Mouse (Mus musculus): ENCODE measurements at regions not wholly inside any gene's neighbourhood (a gene's known extent, or its start where the extent isn't known, plus 50 kb on each side); places are given as distances from the start of the nearest gene placed in this dataset.

- no peak for ATAC-seq (replicated peaks; ENCODE audit: low FRiP score, poor library complexity, severe bottlenecking)
Measured at GRCm38 (mm10) chr15:42277247-42277646, 2143.1 kb downstream of the 9330182O14Rik start.

DNA sequence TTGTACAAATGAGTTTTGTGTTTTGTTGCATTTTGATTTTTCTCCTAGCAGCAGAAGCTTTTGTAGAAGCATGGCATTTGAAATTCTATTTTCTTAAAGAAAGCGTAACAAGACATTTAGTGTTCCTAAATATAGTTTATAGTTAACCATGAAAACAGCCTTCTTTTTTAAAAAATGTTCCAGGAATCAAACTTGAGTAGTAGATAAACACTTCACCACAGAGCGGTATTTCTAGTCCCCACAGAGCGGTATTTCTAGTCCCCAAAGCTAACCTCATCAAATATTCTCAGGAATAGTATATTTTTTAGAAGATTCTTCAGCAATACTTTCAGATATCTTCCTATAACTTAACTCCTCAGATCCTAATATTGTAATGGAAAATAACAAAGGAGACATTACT is 2146.6 kb downstream of the 9330182O14Rik start:
- ATAC-seq (replicated peaks; ENCODE audit: low FRiP score, poor library complexity, severe bottlenecking), result no peak

DNA sequence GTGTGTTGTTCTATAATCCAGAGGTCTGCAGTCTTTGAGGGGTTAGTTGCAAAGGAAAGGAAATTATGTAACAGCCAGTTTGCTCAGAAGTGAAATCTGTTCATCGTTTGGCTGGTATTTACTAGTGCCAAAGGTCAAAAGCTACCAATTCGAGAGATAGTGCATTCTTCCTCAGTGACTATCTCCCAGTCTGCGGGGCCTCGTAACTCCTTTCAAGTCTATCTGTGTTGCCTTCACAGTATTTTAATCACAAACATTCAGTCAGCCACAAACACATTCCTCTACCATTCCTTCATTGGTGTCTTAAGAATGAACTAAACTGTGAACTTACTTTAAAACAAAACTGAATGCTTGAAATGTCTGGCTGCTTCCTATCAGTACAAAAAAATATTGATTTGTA is 2162.2 kb downstream of the 9330182O14Rik start:
- ATAC-seq (replicated peaks; ENCODE audit: low FRiP score, poor library complexity, severe bottlenecking), result no peak

GRCm38 (mm10) chr15:42297430-42297829 is 2163.3 kb downstream of the 9330182O14Rik start:
- no peak for ATAC-seq (replicated peaks; ENCODE audit: low FRiP score, poor library complexity, severe bottlenecking)

DNA sequence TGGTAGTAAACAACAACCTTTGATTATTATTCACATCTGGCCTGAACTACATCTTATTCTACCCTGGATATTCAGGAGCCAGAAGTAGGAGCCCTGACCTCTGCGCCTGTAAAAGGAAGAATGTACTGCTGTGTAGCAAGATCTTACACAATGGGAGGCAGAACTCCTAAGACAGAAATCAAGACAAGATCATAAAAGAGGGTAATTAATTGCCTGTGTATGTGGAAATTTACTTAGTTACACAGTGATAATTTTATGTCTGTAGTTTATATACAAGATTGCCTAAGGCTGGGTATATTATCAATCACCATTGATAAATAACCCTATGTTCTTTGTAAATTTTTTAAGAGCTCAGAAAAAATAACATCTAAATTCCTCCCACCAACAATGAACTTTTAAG is 2167.8 kb downstream of the 9330182O14Rik start:
- ATAC-seq (replicated peaks; ENCODE audit: low FRiP score, poor library complexity, severe bottlenecking), result no peak

DNA sequence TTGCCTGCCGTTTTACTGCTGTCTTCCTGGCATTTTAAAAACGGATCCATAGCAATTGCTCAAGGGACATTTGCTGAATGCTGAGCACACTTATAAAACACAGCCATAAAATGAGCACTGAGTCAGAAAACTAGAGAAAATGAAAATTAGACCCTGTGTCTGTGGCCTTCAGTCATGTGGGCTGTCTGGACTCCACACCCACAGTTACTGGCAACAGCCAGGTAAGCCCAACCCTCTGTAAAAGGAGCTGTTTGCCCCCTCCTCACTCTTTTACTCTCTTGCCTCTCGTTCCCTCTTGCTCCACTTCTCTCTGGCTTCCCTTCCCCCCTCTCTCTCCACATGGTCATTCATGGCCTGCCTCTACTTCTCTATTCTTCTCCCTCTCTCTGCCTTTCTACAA is 2169.9 kb downstream of the 9330182O14Rik start:
- no peak for ATAC-seq (replicated peaks; ENCODE audit: low FRiP score, poor library complexity, severe bottlenecking)

DNA sequence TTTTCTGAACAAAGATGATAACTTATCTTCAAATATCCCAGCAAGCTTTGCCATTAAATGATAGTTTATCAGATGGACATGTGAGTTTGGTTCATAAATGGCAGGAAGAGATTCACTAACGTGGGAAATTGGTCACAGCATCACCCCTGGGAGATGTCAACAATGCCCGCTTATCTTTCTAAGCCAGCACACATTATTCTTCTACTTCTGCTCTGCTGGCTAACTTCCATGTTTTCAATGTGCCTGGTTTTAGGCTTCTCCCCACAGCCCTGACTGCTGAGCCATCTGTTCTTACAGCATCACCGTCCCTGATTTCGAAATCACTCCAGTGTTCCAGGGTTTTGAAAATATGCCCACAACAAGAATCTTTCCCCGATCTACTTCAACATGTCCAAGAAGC is 2175.4 kb downstream of the 9330182O14Rik start:
- no peak for ATAC-seq (replicated peaks; ENCODE audit: low FRiP score, poor library complexity, severe bottlenecking)

GRCm38 (mm10) chr15:42311166-42311565 is 2177.0 kb downstream of the 9330182O14Rik start:
- no peak for ATAC-seq (replicated peaks; ENCODE audit: low FRiP score, poor library complexity, severe bottlenecking)

DNA sequence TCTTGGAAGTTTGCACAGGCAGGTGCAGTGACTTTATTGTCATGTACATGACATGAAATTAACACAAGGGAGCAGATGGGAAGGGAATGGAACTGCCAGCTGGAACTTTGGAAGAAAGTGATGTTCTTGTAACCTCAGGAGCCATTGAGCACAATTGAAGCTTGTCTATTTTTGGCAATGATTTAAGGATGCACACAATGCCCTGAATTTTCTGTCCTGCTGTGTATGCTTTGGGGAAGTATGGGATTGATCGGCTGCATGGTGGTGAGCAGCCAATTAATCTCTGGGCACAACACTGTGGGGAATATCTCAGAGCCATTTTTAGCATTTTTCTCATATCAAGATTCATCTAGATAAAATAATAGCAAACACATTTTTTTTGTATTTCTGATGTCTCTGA is 2186.2 kb downstream of the 9330182O14Rik start:
- no peak for ATAC-seq (replicated peaks; ENCODE audit: low FRiP score, poor library complexity, severe bottlenecking)

DNA sequence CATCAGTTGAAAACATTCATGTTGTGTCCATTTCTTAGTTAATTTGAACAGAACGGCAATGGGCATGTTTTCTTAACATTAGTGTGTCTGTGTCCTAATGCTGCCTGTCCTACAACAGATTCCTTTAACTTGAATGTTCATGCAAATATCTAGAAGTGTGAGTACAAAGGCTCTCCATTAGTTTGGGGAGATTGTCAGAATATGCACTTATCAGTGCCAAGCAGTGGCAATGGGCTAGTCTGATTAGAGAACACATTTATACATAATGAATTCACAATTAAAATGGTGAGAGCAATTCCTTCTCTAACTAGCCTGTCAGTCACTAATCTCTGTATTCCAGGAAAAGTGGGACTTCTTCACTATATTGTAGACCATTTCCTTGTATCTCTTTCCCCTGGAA is 2188.8 kb downstream of the 9330182O14Rik start:
- no peak for ATAC-seq (replicated peaks; ENCODE audit: low FRiP score, poor library complexity, severe bottlenecking)

- ATAC-seq (replicated peaks; ENCODE audit: low FRiP score, poor library complexity, severe bottlenecking), result no peak
Measured at GRCm38 (mm10) chr15:42325221-42325620, 2191.1 kb downstream of the 9330182O14Rik start.

DNA sequence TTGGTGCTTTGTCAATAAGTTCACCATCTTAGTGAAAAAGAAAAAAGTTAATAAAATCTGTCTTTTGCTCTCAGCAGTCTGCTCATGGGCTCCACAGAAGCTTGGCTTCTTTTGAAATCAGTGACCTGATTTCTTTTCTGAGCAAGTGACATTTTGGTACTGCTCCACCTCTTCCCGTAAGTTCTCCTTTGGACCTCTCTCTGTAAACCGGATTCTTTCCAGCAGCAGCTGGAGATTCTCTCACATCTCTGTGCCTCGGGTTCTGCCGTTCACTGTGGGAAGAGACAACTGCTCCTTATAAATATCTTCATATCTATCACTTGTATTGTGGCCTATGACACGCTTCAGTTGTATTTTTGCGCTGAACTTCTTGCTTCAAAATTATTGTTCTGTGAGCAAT is 2194.4 kb downstream of the 9330182O14Rik start:
- no peak for ATAC-seq (replicated peaks; ENCODE audit: low FRiP score, poor library complexity, severe bottlenecking)

GRCm38 (mm10) chr15:42329742-42330141 is 2195.6 kb downstream of the 9330182O14Rik start:
- no peak for ATAC-seq (replicated peaks; ENCODE audit: low FRiP score, poor library complexity, severe bottlenecking)

DNA sequence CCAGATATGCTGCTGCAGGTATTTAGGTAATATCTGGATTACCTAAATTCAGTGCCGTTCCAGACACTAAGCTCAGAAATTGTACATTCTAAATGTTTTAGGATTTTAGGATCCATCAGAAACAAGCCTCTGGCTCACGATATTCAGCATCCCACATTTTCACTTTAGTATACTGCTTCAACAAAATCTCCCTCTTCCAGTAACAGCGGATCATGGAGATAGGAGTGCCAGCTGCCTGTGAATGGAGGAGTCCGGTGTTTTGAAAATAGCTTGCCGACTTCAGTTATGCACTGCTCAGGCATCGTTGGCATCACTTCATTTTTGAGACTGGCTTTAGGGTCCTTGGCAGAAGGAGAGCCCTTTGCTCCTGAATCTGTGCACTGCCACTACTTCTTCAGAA is 2199.5 kb downstream of the 9330182O14Rik start:
- ATAC-seq (replicated peaks; ENCODE audit: low FRiP score, poor library complexity, severe bottlenecking), result no peak

- no peak for ATAC-seq (replicated peaks; ENCODE audit: low FRiP score, poor library complexity, severe bottlenecking)
Measured at GRCm38 (mm10) chr15:42346131-42346530, 2212.0 kb downstream of the 9330182O14Rik start.

DNA sequence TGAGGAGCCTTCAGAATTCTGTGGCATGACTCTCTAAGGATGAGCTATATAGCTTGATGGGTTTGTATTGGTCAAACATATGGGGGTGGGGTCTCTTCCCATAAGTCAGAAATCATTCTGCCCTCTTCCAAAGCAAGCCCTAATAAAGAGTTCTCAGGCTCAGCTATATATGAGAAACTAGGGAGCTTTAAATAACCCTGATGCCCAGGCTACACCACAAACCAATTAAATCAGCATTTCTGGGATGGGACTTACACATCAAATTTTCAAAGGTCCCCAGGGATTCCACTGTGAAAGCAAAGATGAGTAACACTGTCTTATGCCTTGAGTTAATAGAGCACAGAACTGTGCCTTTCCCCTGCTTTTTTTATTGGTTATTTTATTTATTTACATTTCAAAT is 2227.7 kb downstream of the 9330182O14Rik start:
- ATAC-seq (replicated peaks; ENCODE audit: low FRiP score, poor library complexity, severe bottlenecking), result no peak

DNA sequence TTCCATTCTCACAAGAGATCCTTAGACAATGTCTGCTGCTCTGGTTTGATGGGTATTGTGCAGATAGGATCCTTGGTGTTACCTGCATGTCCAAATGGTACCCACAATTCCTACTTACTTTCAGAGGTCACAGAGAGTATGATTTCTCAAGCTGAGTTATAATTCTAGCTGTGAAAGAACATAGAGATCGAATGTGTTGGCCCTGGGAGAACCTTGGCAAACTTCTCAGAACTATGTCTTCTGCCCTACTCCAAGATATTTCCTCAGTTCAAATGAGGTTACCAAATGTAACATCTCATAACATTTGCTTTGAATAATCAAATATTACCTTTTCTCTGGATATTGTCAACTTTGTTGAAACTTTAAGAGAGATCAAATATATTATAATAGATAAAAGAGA is 2230.8 kb downstream of the 9330182O14Rik start:
- ATAC-seq (replicated peaks; ENCODE audit: low FRiP score, poor library complexity, severe bottlenecking), result no peak

- ATAC-seq (replicated peaks; ENCODE audit: low FRiP score, poor library complexity, severe bottlenecking), result no peak
Measured at GRCm38 (mm10) chr15:42366796-42367195, 2232.6 kb downstream of the 9330182O14Rik start.

DNA sequence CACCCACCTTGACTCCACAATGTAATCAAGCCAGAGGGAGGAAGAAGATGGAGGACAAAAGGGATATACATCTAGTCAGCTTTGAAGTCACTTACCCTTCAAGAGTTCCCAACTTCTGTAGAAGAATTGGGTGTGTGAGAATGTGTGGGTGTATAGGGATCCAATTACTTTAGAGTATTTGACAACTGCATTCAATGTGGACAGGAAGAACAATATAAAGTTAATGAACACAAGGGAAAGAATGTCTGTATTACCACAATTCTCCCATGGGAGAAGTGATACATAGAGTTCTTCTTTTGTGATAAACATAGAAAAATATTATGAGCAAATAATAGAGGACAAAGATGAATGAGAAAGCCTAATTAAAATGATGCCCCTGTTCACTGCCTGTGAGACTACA is 2235.4 kb downstream of the 9330182O14Rik start:
- ATAC-seq (replicated peaks; ENCODE audit: low FRiP score, poor library complexity, severe bottlenecking), result no peak

DNA sequence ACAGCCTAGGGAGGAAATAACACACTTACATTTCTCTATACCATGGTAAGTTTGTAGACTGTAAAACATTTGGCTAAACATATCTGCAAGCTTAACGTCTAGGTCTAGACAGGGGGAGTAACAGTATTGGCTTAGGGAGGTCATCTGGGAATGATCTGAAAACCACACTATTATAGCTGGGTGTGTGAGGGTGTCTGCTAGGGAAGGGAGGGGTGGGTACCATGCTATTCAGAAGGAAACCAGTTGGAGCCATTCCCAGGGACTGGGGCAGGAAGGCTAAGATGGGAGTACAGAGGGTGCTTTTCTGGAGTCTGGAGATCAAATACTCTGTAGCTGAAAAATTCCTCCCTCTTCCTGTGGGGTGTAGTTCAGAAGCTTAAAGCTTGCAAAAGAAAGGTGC is 2235.9 kb downstream of the 9330182O14Rik start:
- no peak for ATAC-seq (replicated peaks; ENCODE audit: low FRiP score, poor library complexity, severe bottlenecking)

DNA sequence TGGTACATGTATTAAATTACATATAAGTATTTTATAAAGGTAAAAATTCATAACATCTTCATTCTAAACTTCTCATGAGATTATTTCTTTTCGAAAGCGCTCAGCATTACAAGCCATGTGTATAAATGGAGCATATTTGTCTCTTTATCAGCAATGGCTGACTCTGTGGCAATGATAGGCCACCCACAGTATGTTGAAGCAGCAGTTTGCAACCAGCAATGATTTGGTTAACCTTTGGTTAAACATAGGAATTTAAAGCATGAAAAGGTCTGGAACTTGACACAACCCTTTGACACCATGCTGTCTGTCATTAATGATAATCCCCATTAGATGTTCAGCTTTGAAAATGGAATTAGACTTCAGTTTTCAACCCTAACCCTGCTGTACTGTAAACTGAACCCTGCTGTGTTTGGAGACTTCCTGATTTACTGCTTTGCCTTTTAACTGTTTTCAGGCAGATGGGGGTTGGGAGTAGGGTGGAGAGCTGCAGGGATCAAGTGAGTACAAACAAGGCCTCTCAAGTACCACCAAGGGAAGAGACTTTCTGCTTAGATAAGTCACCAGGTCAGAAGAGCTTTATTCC is 2238.6 kb downstream of the 9330182O14Rik start:
- ATAC-seq (replicated peaks; ENCODE audit: low FRiP score, poor library complexity, severe bottlenecking), result no peak

All from erythroid progenitor cell, adult 5-6 weeks (primary cell).